Mouse (Mus musculus) activated CD4-positive, CD25-positive, alpha-beta regulatory T cell, adult 9 weeks (primary cell): ENCODE measurements around the gene Naip6. TPM values are rescaled to one million over a fixed set of nuclear protein-coding genes. Genes with fewer than 3 reads are reported as not detected.

ENCODE experiments used
- polyA plus RNA-seq: library from polyadenylated mRNA; unstranded; fragments of 100-300 nt; shearing (Covaris generic); gene quantifications from one replicate; pipeline ENCODE4 v1.2.1, GENCODE M21; 2017

Naip6 gene
- 6.6 TPM for polyA plus RNA-seq

DNA sequence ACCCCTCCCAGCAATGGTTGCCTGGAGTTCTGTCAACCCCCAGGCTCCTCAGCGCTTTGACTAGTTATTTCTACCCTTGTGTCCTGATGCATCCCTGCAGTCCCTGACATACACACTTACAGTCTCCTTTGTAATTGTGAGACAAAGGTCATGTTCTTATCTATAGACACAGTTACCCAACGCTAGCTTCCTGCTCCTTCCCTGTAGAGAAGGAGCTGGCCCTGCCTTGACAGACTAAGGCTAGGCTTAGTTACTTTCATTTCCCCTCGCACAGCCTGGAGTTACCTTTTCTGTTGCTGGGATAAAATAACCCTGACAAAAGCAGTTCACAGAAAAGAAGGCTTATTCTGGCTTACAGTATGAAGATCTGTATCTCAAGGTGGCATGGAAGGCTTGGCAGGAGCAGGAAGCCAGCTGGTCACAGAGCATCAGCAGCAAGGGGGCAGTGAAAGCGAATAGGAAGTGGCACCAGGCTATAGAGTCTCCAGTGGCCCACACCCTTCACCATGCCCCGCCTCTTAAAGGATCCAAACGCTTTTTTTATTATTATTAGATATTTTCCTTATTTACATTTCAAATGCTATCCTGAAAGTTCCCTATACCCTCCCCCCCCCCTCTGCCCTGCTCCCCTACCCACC is at the start of gene Naip6:
Gene Naip6, minus strand, starts transcription at position 419 of the 638 bp plus-strand sequence.

DNA sequence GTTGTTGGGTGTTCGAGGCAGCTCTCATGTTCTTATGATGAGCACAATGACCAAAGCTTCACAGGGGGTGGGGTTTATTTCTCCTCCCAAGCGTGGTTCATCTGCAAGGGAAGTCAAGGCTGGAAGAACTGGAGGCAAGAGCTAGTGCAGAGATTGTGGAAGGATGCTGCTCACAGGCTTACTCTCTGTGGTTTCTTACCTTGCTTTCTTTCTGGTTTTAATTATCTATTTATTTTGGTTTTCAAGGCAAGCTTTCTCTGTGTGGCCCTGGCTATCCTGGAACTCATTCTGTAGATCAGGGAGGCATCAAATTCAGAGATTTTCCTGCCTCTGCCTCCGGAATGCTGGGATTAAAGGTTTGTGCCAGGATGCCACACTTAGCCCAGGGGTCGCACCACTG is 71.3 kb downstream of the Naip6 start, which contains the start of gene Naip5:
Gene Naip5, minus strand, starts transcription at position 101 of the 400 bp plus-strand sequence.

Other genes with a start within 250 kb of the Naip6 start
- 54.0 TPM for gene Bdp1, start 213.6 kb downstream of the Naip6 start, polyA plus RNA-seq
- 7.7 TPM for gene Serf1, start 209.7 kb downstream of the Naip6 start, polyA plus RNA-seq
- 44.3 TPM for gene Smn1, start 192.8 kb downstream of the Naip6 start, polyA plus RNA-seq
- gene Naip2, start 115.6 kb downstream of the Naip6 start, polyA plus RNA-seq: 10.3 TPM
- 15.5 TPM for gene Naip5, start 71.4 kb downstream of the Naip6 start, polyA plus RNA-seq
- gene Naip1, start 135.2 kb upstream of the Naip6 start, polyA plus RNA-seq: not detected
- gene Gtf2h2, start 174.9 kb upstream of the Naip6 start, polyA plus RNA-seq: 60.9 TPM
- 0.61 TPM for gene Ocln, start 235.0 kb upstream of the Naip6 start, polyA plus RNA-seq